ENCODE assay signal across 11 mouse cellular contexts in genomic region chr13:107601132-107601439, GRCm38 (mm10).
DNase-seq lines count a peak whose midpoint lies in the region; ATAC-seq and TF ChIP-seq lines count a peak whose summit lies in the region.
"Had no signal": no experiment of that assay in that cellular context is flagged by ENCODE, and none has a peak within 500 bp of the region (broad histone marks: within the 10 kb centered on the region; RNA-seq: fewer than 3 reads in every experiment).

No protein-coding gene starts in this region.

- no peak for TF ChIP-seq POLR2A in limb, embryonic 14.5 days (IDR thresholded peaks at IDR 0.05; ENCODE audit: borderline replicate concordance, extremely low read depth, insufficient read depth, insufficient read length)

- no peak overlapping the region for H3K9ac ChIP-seq in heart, embryonic 14.5 days (ENCODE audit: low read length)
- H3K9ac ChIP-seq in embryonic facial prominence, embryonic 15.5 days = no peak overlapping the region
- 0 out of 2 replicates have a peak overlapping the region, but pooled peaks have one; percentile 2 for H3K9ac ChIP-seq in limb, embryonic 14.5 days (ENCODE audit: low read depth, low read length, severe bottlenecking)

- no peak for ATAC-seq in heart, embryonic 14.5 days (ENCODE audit: insufficient number of reproducible peaks, insufficient read depth, low FRiP score, low read depth)
- ATAC-seq in embryonic facial prominence, embryonic 15.5 days (ENCODE audit: insufficient number of reproducible peaks, low FRiP score, low TSS enrichment, low read depth) = no peak
- no peak for ATAC-seq in limb, embryonic 14.5 days (ENCODE audit: low FRiP score, low read depth)
- ATAC-seq in erythroblast, adult 5-6 weeks (replicated peaks; ENCODE audit: low FRiP score, poor library complexity, severe bottlenecking) = no peak
- ATAC-seq: CD4-positive, CD25-positive, alpha-beta regulatory T cell, adult 4 months had no signal

- no peak overlapping the region for H3K27ac ChIP-seq in heart, embryonic 14.5 days (replicated peaks in 1 of 2; ENCODE audit: control insufficient read depth in 1 of 2, insufficient read depth in 1 of 2, low read depth in 2 of 2, low read length in 2 of 2)
- H3K27ac ChIP-seq in embryonic facial prominence, embryonic 15.5 days (replicated peaks) = no peak overlapping the region
- no peak overlapping the region for H3K27ac ChIP-seq in limb, embryonic 14.5 days (replicated peaks; ENCODE audit: low read depth, low read length)
- H3K27ac ChIP-seq: gastrocnemius, adult 2 months had no signal

- DNase-seq in heart, postnatal 14 days = no peak
- peak; percentile 38 for DNase-seq in ES-CJ7 (ENCODE audit: low read depth, low spot score)
- no peak for DNase-seq in limb, embryonic 14.5 days (ENCODE audit: low spot score)
- DNase-seq in cerebellum, adult 9-11 months = no peak
- DNase-seq in gastrocnemius, adult 8-10 months (ENCODE audit: low spot score in 2 of 2) = no peak
- DNase-seq: gastrocnemius, adult 2 months; thymus, adult 18-20 months had no signal

- H3K4me2 ChIP-seq in heart, embryonic 14.5 days (ENCODE audit: low read length) = peak overlapping the region; percentile 54
- 0 out of 2 replicates have a peak overlapping the region, but pooled peaks have one; percentile 28 for H3K4me2 ChIP-seq in embryonic facial prominence, embryonic 15.5 days (replicated peaks)
- no peak overlapping the region; the same call in 1 of the 2 replicates for H3K4me2 ChIP-seq in limb, embryonic 14.5 days (replicated peaks; ENCODE audit: low read depth, low read length, severe bottlenecking)

- peaks cover 4% of the 10 kb centered on the region; the same call in 1 of the 2 replicates for H3K9me3 ChIP-seq in heart, embryonic 14.5 days (ENCODE audit: control insufficient read depth, low read length)
- H3K9me3 ChIP-seq in embryonic facial prominence, embryonic 15.5 days (replicated peaks) = no peaks in the 10 kb centered on the region
- no peaks in the 10 kb centered on the region for H3K9me3 ChIP-seq in limb, embryonic 14.5 days (ENCODE audit: control insufficient read depth, low read length)

- WGBS in heart, embryonic 14.5 days = 78% methylated on average over 4 of the region's 4 CpGs
- 85% methylated on average over 4 of the region's 4 CpGs for WGBS in embryonic facial prominence, embryonic 15.5 days
- 85% methylated on average over 4 of the region's 4 CpGs for WGBS in limb, embryonic 14.5 days

- peak overlapping the region; percentile 13 to 27; a peak in 2 of 4 replicates for H3K4me3 ChIP-seq in heart, embryonic 14.5 days (ENCODE audit: control insufficient read depth in 1 of 2, insufficient read depth in 1 of 2, low read depth in 1 of 2, low read length in 2 of 2)
- no peak overlapping the region for H3K4me3 ChIP-seq in embryonic facial prominence, embryonic 15.5 days (replicated peaks)
- H3K4me3 ChIP-seq in limb, embryonic 14.5 days (replicated peaks; ENCODE audit: low read length) = no peak overlapping the region

- intact Hi-C loops in heart, postnatal 14 days (cut with DNase I) = no loop called here

- H3K36me3 ChIP-seq in heart, embryonic 14.5 days (ENCODE audit: control insufficient read depth, insufficient read depth, low read length) = no peaks in the 10 kb centered on the region
- H3K36me3 ChIP-seq in embryonic facial prominence, embryonic 15.5 days = no peaks in the 10 kb centered on the region
- no peaks in the 10 kb centered on the region for H3K36me3 ChIP-seq in limb, embryonic 14.5 days (ENCODE audit: control insufficient read depth, insufficient read depth, low read length)

- H3K4me1 ChIP-seq in heart, embryonic 14.5 days (ENCODE audit: control insufficient read depth in 2 of 2, insufficient read depth in 2 of 2, low read length in 2 of 2) = peaks cover 8 to 10% of the 10 kb centered on the region in 2 experiments
- no peaks in the 10 kb centered on the region; the same call in 1 of the 2 replicates for H3K4me1 ChIP-seq in embryonic facial prominence, embryonic 15.5 days
- no peaks in the 10 kb centered on the region for H3K4me1 ChIP-seq in limb, embryonic 14.5 days (ENCODE audit: control insufficient read depth, insufficient read depth, low read length)

- no peaks in the 10 kb centered on the region for H3K27me3 ChIP-seq in heart, embryonic 14.5 days (ENCODE audit: control insufficient read depth, insufficient read depth, low read length)
- no peaks in the 10 kb centered on the region for H3K27me3 ChIP-seq in embryonic facial prominence, embryonic 15.5 days
- H3K27me3 ChIP-seq in limb, embryonic 14.5 days (ENCODE audit: control insufficient read depth, insufficient read depth, low read length) = no peaks in the 10 kb centered on the region

Comparison
In these comparisons a context has a peak if more than half of its experiments do, and no peak if none do; other contexts are left out.
1. H3K4me3 ChIP-seq: peak in heart, embryonic 14.5 days (2 of 2); none in embryonic facial prominence, embryonic 15.5 days (single experiment) and limb, embryonic 14.5 days (single experiment).